Mouse (Mus musculus) thymus, adult 2 months (tissue): ENCODE measurements around the gene Gal3st3.

Experiments
- CTCF ChIP-seq: fragments of 200-500 bp; IDR thresholded peaks from 2 replicates; pipeline ENCODE4 v1.5.1; 2012; ENCODE audit warnings: mild to moderate bottlenecking, control low read depth, low read length, moderate library complexity, borderline replicate concordance; ENCODE audit not compliant: control insufficient read depth, poor library complexity, insufficient read depth; ENCODE audit errors: extremely low read depth
- POLR2A ChIP-seq: fragments of 200-500 bp; IDR thresholded peaks from 2 replicates; pipeline ENCODE4 v1.6.1; 2012; ENCODE audit warnings: mild to moderate bottlenecking, low read length, control low read depth, moderate library complexity; ENCODE audit not compliant: control insufficient read depth, poor library complexity, insufficient read depth; ENCODE audit errors: extremely low read depth

DNA sequence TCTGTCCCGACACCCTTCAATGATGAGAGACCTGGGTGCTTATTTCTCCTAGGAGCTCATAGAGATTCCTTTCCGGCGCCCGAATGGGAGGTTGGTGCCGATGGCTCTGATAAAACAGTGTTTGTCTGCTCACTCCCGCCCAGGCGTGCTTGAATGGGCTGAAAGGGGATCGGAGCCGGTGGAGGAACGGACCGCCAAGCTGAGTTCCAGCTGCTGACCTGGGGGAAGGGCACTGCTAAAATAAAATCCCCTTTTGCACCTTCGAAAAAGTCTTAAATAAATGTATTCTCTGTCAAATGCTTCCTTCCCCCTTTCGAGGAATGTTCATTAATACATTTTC lies 2.4 kb upstream of the Gal3st3 start:
- TF ChIP-seq CTCF (no peak), POLR2A (no peak)
